Mouse (Mus musculus) limb, embryonic 11.5 days (tissue): ENCODE data around the gene Tgfa. TPM values are rescaled to one million over a fixed set of nuclear protein-coding genes. Genes with fewer than 3 reads are reported as not detected.

Source experiments
- ATAC-seq: fragments of 200-750 bp; cut with Nextera tagmentation; 2 replicates; pipeline ENCODE4 v1.8.0; 2017; ENCODE audit warnings: low read depth; ENCODE audit not compliant: insufficient number of reproducible peaks, low FRiP score, low TSS enrichment
- DNase-seq: peaks from one replicate; pipeline ENCODE4 v3.0.0-alpha.2; 2015; ENCODE audit warnings: low spot score
- H3K27ac ChIP-seq: fragments of 300-500 bp; sonication (generic); replicated peaks from 2 replicates; pipeline ENCODE4 v1.5.1; 2014; ENCODE audit warnings: low read depth, mild to moderate bottlenecking, low read length
- H3K27me3 ChIP-seq: fragments of 300-500 bp; sonication (generic); 2 replicates; pipeline ENCODE4 v1.6.1; 2014; ENCODE audit warnings: mild to moderate bottlenecking, low read length, mixed read lengths; ENCODE audit not compliant: control insufficient read depth, insufficient read depth
- H3K36me3 ChIP-seq: fragments of 300-500 bp; sonication (generic); 2 replicates; pipeline ENCODE4 v1.6.1; 2014; ENCODE audit warnings: mild to moderate bottlenecking, low read length, moderate library complexity, mixed read lengths; ENCODE audit not compliant: control insufficient read depth, insufficient read depth
- H3K4me1 ChIP-seq: fragments of 300-500 bp; sonication (generic); 2 replicates; pipeline ENCODE4 v1.6.1; 2014; ENCODE audit warnings: low read length, mixed read lengths; ENCODE audit not compliant: control insufficient read depth, insufficient read depth
- H3K4me2 ChIP-seq: fragments of 300-500 bp; sonication (generic); 2 replicates; pipeline ENCODE4 v1.6.1; 2014; ENCODE audit warnings: low read depth, mild to moderate bottlenecking, moderate library complexity; ENCODE audit not compliant: severe bottlenecking
- H3K4me3 ChIP-seq: fragments of 300-500 bp; sonication (generic); 2 replicates; pipeline ENCODE4 v1.5.1; 2014; ENCODE audit warnings: low read depth, low read length
- H3K9ac ChIP-seq: fragments of 300-500 bp; sonication (generic); 2 replicates; pipeline ENCODE4 v1.6.1; 2014; ENCODE audit warnings: mild to moderate bottlenecking, low read length
- H3K9me3 ChIP-seq: fragments of 300-500 bp; sonication (generic); 2 replicates; pipeline ENCODE4 v1.6.1; 2016; ENCODE audit warnings: low read length; ENCODE audit not compliant: control insufficient read depth
- WGBS: fragments of 180-500 bp; shearing (Covaris S2); extraction: QIAGEN DNeasy Blood & Tissue Kit; methylation state at CpG from one replicate; pipeline ENCODE4 v1.1.7; 2014; 5-methylcytosine and 5-hydroxymethylcytosine counted together
- polyA plus RNA-seq: library from polyadenylated mRNA; unstranded; fragments of >200 nt; fragmentation: Nextera tagmentation; extraction: Ambion mirVana; gene quantifications from 2 replicates; pipeline ENCODE4 v1.2.1, GENCODE M21; 2014

The Tgfa gene
- polyA plus RNA-seq, 1 experiment from 2014 or later = 1.7 TPM

- DNase-seq (no peak), ATAC-seq (no peak)
- Histone ChIP-seq H3K27me3 (no peaks in the 10 kb centered on the region), H3K4me1 (no peaks in the 10 kb centered on the region), H3K9me3 (no peaks in the 10 kb centered on the region), H3K9ac (no peak overlapping the region), H3K27ac (no peak overlapping the region), H3K4me3 (no peak overlapping the region), H3K36me3 (no peaks in the 10 kb centered on the region), H3K4me2 (no peak overlapping the region)
- WGBS = 87% methylated on average over 8 of the region's 8 CpGs
Observed at GRCm38 (mm10) chr6:86250830-86251229, 55.8 kb downstream of the Tgfa start.

- no peak for ATAC-seq
- WGBS = 72% methylated on average over 10 of the region's 10 CpGs
- no peak overlapping the region for H3K27ac ChIP-seq
Observed at GRCm38 (mm10) chr6:86252176-86253125, 57.4 kb downstream of the Tgfa start.

GRCm38 (mm10) chr6:86255899-86256298, 60.9 kb downstream of the Tgfa start:
- Histone ChIP-seq H3K4me2 (no peak overlapping the region), H3K4me3 (no peak overlapping the region), H3K36me3 (no peaks in the 10 kb centered on the region), H3K9me3 (no peaks in the 10 kb centered on the region), H3K9ac (no peak overlapping the region), H3K27ac (no peak overlapping the region), H3K4me1 (no peaks in the 10 kb centered on the region), H3K27me3 (no peaks in the 10 kb centered on the region)
- DNase-seq = no peak
- ATAC-seq = no peak
- 90% methylated on average over 9 of the region's 9 CpGs for WGBS

More at GRCm38 (mm10) chr6:86252176-86253125, 57.4 kb downstream of the Tgfa start:
- H3K4me3 ChIP-seq = no peak overlapping the region
- H3K9me3 ChIP-seq = no peaks in the 10 kb centered on the region
- H3K27me3 ChIP-seq = no peaks in the 10 kb centered on the region
- no peak overlapping the region for H3K9ac ChIP-seq
- no peaks in the 10 kb centered on the region for H3K36me3 ChIP-seq
- DNase-seq = no peak
- no peaks in the 10 kb centered on the region for H3K4me1 ChIP-seq
- no peak overlapping the region for H3K4me2 ChIP-seq

DNA sequence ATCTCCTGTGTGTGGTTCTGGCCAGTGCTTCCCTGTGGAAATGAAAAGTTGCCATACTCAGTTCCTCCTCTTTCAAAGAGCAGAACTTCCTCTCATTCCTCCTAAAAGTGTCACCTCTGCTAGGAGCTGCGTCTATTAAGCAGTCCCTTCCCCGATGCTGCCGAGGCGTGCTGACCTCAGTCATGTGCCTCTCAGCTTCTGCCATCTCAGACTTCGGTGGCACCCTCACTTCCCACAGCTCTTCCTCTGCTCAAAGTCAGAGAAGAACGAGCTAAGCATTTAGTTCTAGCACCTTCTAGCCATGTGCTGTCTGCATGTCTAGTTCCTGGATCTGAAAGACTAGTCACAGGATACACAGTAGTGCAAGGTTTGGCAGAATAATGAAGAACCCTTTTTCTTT, 64.2 kb downstream of the Tgfa start:
- H3K9ac ChIP-seq = no peak overlapping the region
- WGBS = 89% methylated on average over 6 of the region's 6 CpGs
- no peak overlapping the region for H3K27ac ChIP-seq
- no peaks in the 10 kb centered on the region for H3K36me3 ChIP-seq
- no peaks in the 10 kb centered on the region for H3K4me1 ChIP-seq
- no peaks in the 10 kb centered on the region for H3K9me3 ChIP-seq
- no peak overlapping the region for H3K4me3 ChIP-seq
- H3K27me3 ChIP-seq = no peaks in the 10 kb centered on the region
- ATAC-seq (no peak), DNase-seq (no peak)
- H3K4me2 ChIP-seq = no peak overlapping the region

GRCm38 (mm10) chr6:86260322-86261050, 65.5 kb downstream of the Tgfa start:
- 34% methylated on average over 7 of the region's 7 CpGs for WGBS
- ATAC-seq = peak; percentile 57; the same call in 1 of the 2 replicates

GRCm38 (mm10) chr6:86266786-86267185, 71.8 kb downstream of the Tgfa start:
- Histone ChIP-seq H3K9ac (no peak overlapping the region), H3K27ac (no peak overlapping the region), H3K4me3 (no peak overlapping the region), H3K4me2 (no peak overlapping the region), H3K9me3 (no peaks in the 10 kb centered on the region), H3K36me3 (no peaks in the 10 kb centered on the region), H3K27me3 (no peaks in the 10 kb centered on the region), H3K4me1 (0 out of 2 replicates have a peak, but pooled peaks cover 2% of the 10 kb centered on the region)
- ATAC-seq (no peak), DNase-seq (no peak)
- 93% methylated on average over 5 of the region's 5 CpGs for WGBS

More at GRCm38 (mm10) chr6:86260322-86261050, 65.5 kb downstream of the Tgfa start:
- H3K4me3 ChIP-seq = no peak overlapping the region
- H3K9ac ChIP-seq = no peak overlapping the region
- no peaks in the 10 kb centered on the region for H3K9me3 ChIP-seq
- no peaks in the 10 kb centered on the region for H3K36me3 ChIP-seq
- H3K27ac ChIP-seq = no peak overlapping the region
- no peaks in the 10 kb centered on the region for H3K4me1 ChIP-seq
- DNase-seq = no peak
- H3K27me3 ChIP-seq = no peaks in the 10 kb centered on the region
- no peak overlapping the region for H3K4me2 ChIP-seq

GRCm38 (mm10) chr6:86270373-86271068, 75.5 kb downstream of the Tgfa start:
- H3K27me3 ChIP-seq = no peaks in the 10 kb centered on the region
- H3K4me2 ChIP-seq = no peak overlapping the region
- H3K4me3 ChIP-seq = no peak overlapping the region
- 49% methylated on average over 8 of the region's 8 CpGs for WGBS
- ATAC-seq (no peak), DNase-seq (no peak)
- 0 out of 2 replicates have a peak, but pooled peaks cover 2% of the 10 kb centered on the region for H3K4me1 ChIP-seq
- H3K27ac ChIP-seq = no peak overlapping the region
- no peaks in the 10 kb centered on the region for H3K9me3 ChIP-seq
- no peaks in the 10 kb centered on the region for H3K36me3 ChIP-seq
- no peak overlapping the region for H3K9ac ChIP-seq

DNA sequence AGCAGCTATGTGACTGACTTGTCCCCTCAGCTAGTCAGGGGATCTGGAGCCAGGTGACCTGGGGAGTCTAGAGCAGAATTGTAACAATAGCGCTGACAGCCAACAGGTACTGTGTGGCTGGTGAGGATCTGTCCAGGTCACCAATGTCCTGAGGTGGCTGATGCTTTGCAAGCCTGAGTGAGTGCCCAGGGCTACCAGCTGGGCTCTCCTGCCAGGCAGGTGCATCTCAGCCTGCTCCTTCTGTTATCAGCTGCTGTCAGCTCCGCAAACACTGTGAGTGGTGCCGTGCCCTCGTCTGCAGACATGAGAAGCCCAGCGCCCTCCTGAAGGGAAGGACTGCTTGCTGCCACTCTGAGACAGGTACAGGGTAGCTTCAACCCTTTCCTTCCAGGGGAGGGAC, 76.1 kb downstream of the Tgfa start:
- 94% methylated on average over 5 of the region's 5 CpGs for WGBS
- no peak for DNase-seq
- Histone ChIP-seq H3K4me1 (0 out of 2 replicates have a peak, but pooled peaks cover 2% of the 10 kb centered on the region), H3K4me2 (no peak overlapping the region), H3K4me3 (no peak overlapping the region), H3K36me3 (no peaks in the 10 kb centered on the region), H3K9me3 (no peaks in the 10 kb centered on the region), H3K27me3 (no peaks in the 10 kb centered on the region), H3K27ac (no peak overlapping the region), H3K9ac (no peak overlapping the region)
- no peak for ATAC-seq
